Mouse (Mus musculus): ENCODE measurements around the gene Pdcd1lg2.

Gene Pdcd1lg2

GRCm38 (mm10) chr19:29410619-29411018 is at the start of gene Pdcd1lg2:
Gene Pdcd1lg2, plus strand, starts transcription at chr19:29410919.
- no peak for DNase-seq (ENCODE audit: low spot score)

GRCm38 (mm10) chr19:29361468-29362130 is 49.1 kb upstream of the Pdcd1lg2 start:
- DNase-seq (ENCODE audit: low spot score): peak; percentile 97

- no peak for DNase-seq (ENCODE audit: low spot score)
Measured at GRCm38 (mm10) chr19:29362173-29362930, 48.4 kb upstream of the Pdcd1lg2 start.

GRCm38 (mm10) chr19:29363557-29363956 is 47.2 kb upstream of the Pdcd1lg2 start:
- no peak for DNase-seq (ENCODE audit: low spot score)

- DNase-seq (ENCODE audit: low spot score): no peak
Measured at GRCm38 (mm10) chr19:29364076-29364475, 46.6 kb upstream of the Pdcd1lg2 start.

- no peak for DNase-seq (ENCODE audit: low spot score)
Measured at GRCm38 (mm10) chr19:29365105-29365504, 45.6 kb upstream of the Pdcd1lg2 start.

GRCm38 (mm10) chr19:29366226-29366968 is 44.3 kb upstream of the Pdcd1lg2 start:
- DNase-seq (ENCODE audit: low spot score): no peak

GRCm38 (mm10) chr19:29366969-29367622 is 43.6 kb upstream of the Pdcd1lg2 start, which contains the start of the genes Plgrkt and Cd274:
Gene Plgrkt, minus strand, starts transcription at chr19:29367390.
Gene Cd274, plus strand, starts transcription at chr19:29367455.
- DNase-seq (ENCODE audit: low spot score): peak; percentile 70

- no peak for DNase-seq (ENCODE audit: low spot score)
Measured at GRCm38 (mm10) chr19:29368041-29368440, 42.7 kb upstream of the Pdcd1lg2 start.

- DNase-seq (ENCODE audit: low spot score): no peak
Measured at GRCm38 (mm10) chr19:29368671-29369309, 41.9 kb upstream of the Pdcd1lg2 start.

- DNase-seq (ENCODE audit: low spot score): peak; percentile 84
Measured at GRCm38 (mm10) chr19:29370112-29370511, 40.6 kb upstream of the Pdcd1lg2 start.

- DNase-seq (ENCODE audit: low spot score): no peak
Measured at GRCm38 (mm10) chr19:29370545-29371283, 40.0 kb upstream of the Pdcd1lg2 start.

- DNase-seq (ENCODE audit: low spot score): no peak
Measured at GRCm38 (mm10) chr19:29371284-29372081, 39.2 kb upstream of the Pdcd1lg2 start.

- peak; percentile 73 for DNase-seq (ENCODE audit: low spot score)
Measured at GRCm38 (mm10) chr19:29372138-29372537, 38.6 kb upstream of the Pdcd1lg2 start.

GRCm38 (mm10) chr19:29372621-29373020 is 38.1 kb upstream of the Pdcd1lg2 start:
- no peak for DNase-seq (ENCODE audit: low spot score)

GRCm38 (mm10) chr19:29373438-29373837 is 37.3 kb upstream of the Pdcd1lg2 start:
- no peak for DNase-seq (ENCODE audit: low spot score)

- DNase-seq (ENCODE audit: low spot score): no peak
Measured at GRCm38 (mm10) chr19:29374947-29375346, 35.8 kb upstream of the Pdcd1lg2 start.

- no peak for DNase-seq (ENCODE audit: low spot score)
Measured at GRCm38 (mm10) chr19:29376382-29376781, 34.3 kb upstream of the Pdcd1lg2 start.

GRCm38 (mm10) chr19:29379839-29380603 is 30.7 kb upstream of the Pdcd1lg2 start:
- no peak for DNase-seq (ENCODE audit: low spot score)

All from adipocyte (in vitro differentiated cells).